Mouse (Mus musculus) stomach, embryonic 14.5 days (tissue): ENCODE results near the gene 1110065P20Rik. TPM values are rescaled to one million over a fixed set of nuclear protein-coding genes. Genes with fewer than 3 reads are reported as not detected.

Experiments used
- ATAC-seq: fragments of 200-750 bp; cut with Nextera tagmentation; 2 replicates; pipeline ENCODE4 v1.8.0; 2017; ENCODE audit warnings: low read depth, moderate TSS enrichment; ENCODE audit not compliant: insufficient number of reproducible peaks, insufficient read depth, low FRiP score
- H3K27ac ChIP-seq: fragments of 300-500 bp; sonication (generic); 2 replicates; pipeline ENCODE4 v1.5.1; 2014; ENCODE audit warnings: mild to moderate bottlenecking, low read length, moderate library complexity, mixed read lengths
- H3K27me3 ChIP-seq: fragments of 300-500 bp; sonication (generic); 2 replicates; pipeline ENCODE4 v1.6.1; 2014; ENCODE audit warnings: low read length, control low read depth, mixed read lengths; ENCODE audit not compliant: control insufficient read depth, insufficient read depth
- H3K36me3 ChIP-seq: fragments of 300-500 bp; sonication (generic); 2 replicates; pipeline ENCODE4 v1.6.1; 2014; ENCODE audit warnings: mild to moderate bottlenecking, control low read depth, low read length, moderate library complexity, mixed read lengths; ENCODE audit not compliant: control insufficient read depth, insufficient read depth
- H3K4me1 ChIP-seq: fragments of 300-500 bp; sonication (generic); 2 replicates; pipeline ENCODE4 v1.6.1; 2014; ENCODE audit warnings: low read length, control low read depth, mixed read lengths; ENCODE audit not compliant: control insufficient read depth, insufficient read depth
- H3K4me2 ChIP-seq: fragments of 300-500 bp; sonication (generic); replicated peaks from 2 replicates; pipeline ENCODE4 v1.6.1; 2014; ENCODE audit warnings: low read depth, low read length, control low read depth
- H3K4me3 ChIP-seq: fragments of 300-500 bp; sonication (generic); 2 replicates; pipeline ENCODE4 v1.5.1; 2014; ENCODE audit warnings: low read depth, low read length, control low read depth
- H3K9ac ChIP-seq: fragments of 300-500 bp; sonication (generic); replicated peaks from 2 replicates; pipeline ENCODE4 v1.6.1; 2014; ENCODE audit warnings: low read depth, mild to moderate bottlenecking, control low read depth, low read length, moderate library complexity, mixed read lengths
- H3K9me3 ChIP-seq: fragments of 300-500 bp; sonication (generic); 2 replicates; pipeline ENCODE4 v1.6.1; 2016; ENCODE audit warnings: low read depth, low read length, control low read depth; ENCODE audit not compliant: control insufficient read depth
- WGBS: fragments of 180-500 bp; shearing (Covaris S2); extraction: QIAGEN DNeasy Blood & Tissue Kit; methylation state at CpG from one replicate; pipeline ENCODE4 v1.1.7; 2014; 5-methylcytosine and 5-hydroxymethylcytosine counted together
- polyA plus RNA-seq: library from polyadenylated mRNA; unstranded; fragments of >200 nt; fragmentation: Nextera tagmentation; extraction: Ambion mirVana; gene quantifications from 2 replicates; pipeline ENCODE4 v1.2.1, GENCODE M21; 2014

1110065P20Rik gene
- polyA plus RNA-seq, 1 experiment from 2014 or later = 69.1 TPM

DNA sequence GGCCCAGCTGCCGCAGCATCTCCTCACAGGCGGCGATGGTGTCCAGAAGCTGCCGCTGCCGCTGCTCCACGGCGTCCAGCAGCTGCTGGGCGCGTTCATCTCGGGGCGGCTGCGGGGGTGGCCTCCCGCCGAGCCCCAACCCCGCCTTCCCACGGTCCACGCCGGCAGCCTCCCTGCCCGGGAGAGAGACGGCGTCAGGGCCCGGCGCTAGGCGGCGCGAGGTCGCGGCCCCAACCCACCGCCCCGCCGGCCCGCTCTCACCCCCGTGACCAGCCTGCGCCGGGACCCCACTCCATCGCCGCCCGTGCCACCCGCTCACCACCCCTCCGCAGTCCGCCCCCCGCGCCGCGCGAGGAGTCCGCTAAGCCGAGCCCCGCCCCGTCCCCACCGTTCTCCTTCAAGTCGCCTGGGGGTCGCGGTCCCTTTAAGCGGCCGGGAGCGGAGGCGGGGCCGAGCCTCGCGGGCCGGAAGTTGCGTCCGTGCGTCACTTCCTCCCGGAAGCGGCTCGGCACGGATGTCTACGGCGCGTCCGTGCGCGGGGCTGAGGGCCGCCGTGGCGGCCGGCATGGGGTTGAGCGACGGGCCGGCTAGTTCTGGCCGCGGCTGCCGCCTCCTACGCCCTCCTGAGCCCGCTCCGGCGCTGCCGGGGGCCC lies 609 bp downstream of the 1110065P20Rik start, which contains the start of gene Yrdc:
Yrdc (plus strand) TSS at position 419 of the 653 bp plus-strand sequence.
- H3K4me1 ChIP-seq = peaks cover 6% of the 10 kb centered on the region; the same call in 1 of the 2 replicates
- peak; percentile 93 for ATAC-seq
- peak within 1 kb of the TSS; percentile 95 for H3K27ac ChIP-seq
- WGBS = under 1% methylated on average over 89 of the region's 90 CpGs
- peaks cover 16% of the 10 kb centered on the region for H3K36me3 ChIP-seq
- no peaks in the 10 kb centered on the region for H3K27me3 ChIP-seq
- H3K9me3 ChIP-seq = no peaks in the 10 kb centered on the region
- peak within 1 kb of the TSS; percentile 97 for H3K4me3 ChIP-seq
- H3K4me2 ChIP-seq = peak within 1 kb of the TSS; percentile 69
- peak within 1 kb of the TSS; percentile 85 for H3K9ac ChIP-seq

DNA sequence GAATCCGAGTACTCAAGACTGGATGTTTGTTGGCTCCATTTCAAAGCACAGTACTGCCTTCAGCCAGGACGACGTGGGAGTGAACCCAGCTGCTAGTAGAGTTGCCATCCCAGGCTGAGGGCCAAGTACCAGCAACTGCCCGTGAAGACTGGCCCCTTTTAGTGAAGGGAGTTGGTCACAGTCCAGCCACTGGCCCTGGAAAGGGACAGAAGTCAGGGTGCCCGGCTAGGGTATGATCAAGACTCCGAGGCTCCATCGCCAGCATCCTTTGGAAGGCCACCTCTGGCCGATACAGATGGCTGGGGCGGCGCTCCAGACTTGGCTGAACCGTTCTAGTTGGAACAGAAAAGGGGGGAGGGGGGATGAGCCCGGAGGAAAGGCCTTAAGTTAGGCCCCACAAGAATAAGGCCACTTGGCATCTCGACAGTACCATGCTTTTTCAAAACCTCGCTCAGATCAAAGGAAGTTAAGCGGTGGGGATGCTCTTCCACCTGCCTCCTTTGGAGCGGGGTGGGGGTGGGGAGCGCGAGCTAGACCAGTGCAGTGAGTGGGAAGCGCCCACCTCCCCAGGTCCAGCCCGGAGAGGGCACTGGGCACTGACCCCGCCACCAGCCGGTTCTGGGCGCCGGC lies 1.2 kb downstream of the 1110065P20Rik start:
- peaks cover 13% of the 10 kb centered on the region for H3K36me3 ChIP-seq
- H3K4me1 ChIP-seq = peaks cover 6% of the 10 kb centered on the region; the same call in 1 of the 2 replicates
- H3K27me3 ChIP-seq = no peaks in the 10 kb centered on the region
- 1% methylated on average over 24 of the region's 24 CpGs for WGBS
- H3K4me2 ChIP-seq = peak overlapping the region; percentile 69
- ATAC-seq = peak; percentile 30; the same call in 1 of the 2 replicates
- H3K9me3 ChIP-seq = no peaks in the 10 kb centered on the region
- H3K27ac ChIP-seq = peak overlapping the region; percentile 95
- peak overlapping the region; percentile 97 for H3K4me3 ChIP-seq
- H3K9ac ChIP-seq = peak overlapping the region; percentile 85

GRCm38 (mm10) chr4:124847573-124847972 lies 3.4 kb downstream of the 1110065P20Rik start:
- Histone ChIP-seq H3K36me3 (peaks cover 5% of the 10 kb centered on the region), H3K27me3 (no peaks in the 10 kb centered on the region), H3K4me1 (peaks cover 6% of the 10 kb centered on the region; the same call in 1 of the 2 replicates), H3K9me3 (no peaks in the 10 kb centered on the region), H3K9ac (no peak overlapping the region), H3K27ac (no peak overlapping the region), H3K4me2 (no peak overlapping the region), H3K4me3 (no peak overlapping the region)
- no peak for ATAC-seq
- WGBS = 11% methylated on average over 8 of the region's 8 CpGs

DNA sequence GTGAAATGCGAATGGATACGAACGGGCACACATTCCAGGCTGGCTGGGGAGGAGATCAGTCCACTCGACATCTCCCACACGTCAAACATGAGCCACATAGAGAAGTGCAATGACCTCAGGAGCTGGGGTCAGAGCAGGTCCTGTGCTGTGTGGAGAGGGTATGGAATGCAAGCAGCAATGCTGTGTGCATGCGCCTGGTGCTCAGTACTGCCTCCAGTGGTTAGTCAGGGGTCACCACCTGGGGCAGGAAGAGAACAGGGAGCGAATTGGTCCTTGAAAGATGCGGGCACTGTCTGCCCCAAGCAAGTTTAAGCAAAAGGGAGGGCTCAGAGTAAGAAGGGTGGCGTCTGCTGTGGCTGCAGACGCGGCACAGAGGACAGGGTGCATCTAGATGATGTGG lies 7.5 kb downstream of the 1110065P20Rik start:
- Histone ChIP-seq H3K4me3 (no peak overlapping the region), H3K4me1 (no peaks in the 10 kb centered on the region), H3K9ac (no peak overlapping the region), H3K4me2 (no peak overlapping the region), H3K36me3 (peaks cover 7% of the 10 kb centered on the region), H3K9me3 (no peaks in the 10 kb centered on the region), H3K27me3 (no peaks in the 10 kb centered on the region), H3K27ac (no peak overlapping the region)
- WGBS = 47% methylated on average over 11 of the region's 11 CpGs
- no peak for ATAC-seq

- Histone ChIP-seq H3K27me3 (no peaks in the 10 kb centered on the region), H3K4me3 (no peak overlapping the region), H3K9ac (no peak overlapping the region), H3K4me2 (no peak overlapping the region), H3K4me1 (no peaks in the 10 kb centered on the region), H3K27ac (no peak overlapping the region), H3K36me3 (peaks cover 16% of the 10 kb centered on the region), H3K9me3 (no peaks in the 10 kb centered on the region)
- ATAC-seq = no peak
- 89% methylated on average over 1 of the region's 1 CpGs for WGBS
Measured at GRCm38 (mm10) chr4:124840998-124841397, 10.0 kb downstream of the 1110065P20Rik start.

GRCm38 (mm10) chr4:124838035-124838700 lies 12.8 kb downstream of the 1110065P20Rik start:
- peaks cover 14% of the 10 kb centered on the region for H3K36me3 ChIP-seq
- 86% methylated on average over 14 of the region's 14 CpGs for WGBS
- no peaks in the 10 kb centered on the region for H3K4me1 ChIP-seq
- no peak for ATAC-seq
- no peak overlapping the region for H3K4me3 ChIP-seq
- no peak overlapping the region for H3K9ac ChIP-seq
- no peaks in the 10 kb centered on the region for H3K9me3 ChIP-seq
- H3K4me2 ChIP-seq = no peak overlapping the region
- no peaks in the 10 kb centered on the region for H3K27me3 ChIP-seq
- no peak overlapping the region for H3K27ac ChIP-seq

- Histone ChIP-seq H3K9ac (no peak overlapping the region), H3K4me2 (no peak overlapping the region), H3K4me1 (no peaks in the 10 kb centered on the region), H3K36me3 (peaks cover 21% of the 10 kb centered on the region), H3K27ac (no peak overlapping the region), H3K9me3 (no peaks in the 10 kb centered on the region), H3K27me3 (no peaks in the 10 kb centered on the region), H3K4me3 (no peak overlapping the region)
- ATAC-seq = no peak
- WGBS = 96% methylated on average over 10 of the region's 10 CpGs
Measured at GRCm38 (mm10) chr4:124832796-124833195, 18.2 kb downstream of the 1110065P20Rik start.

GRCm38 (mm10) chr4:124829671-124830070 lies 21.3 kb downstream of the 1110065P20Rik start:
- peaks cover 38% of the 10 kb centered on the region for H3K36me3 ChIP-seq
- no peaks in the 10 kb centered on the region for H3K4me1 ChIP-seq
- H3K4me3 ChIP-seq = no peak overlapping the region
- no peak overlapping the region for H3K27ac ChIP-seq
- 77% methylated on average over 5 of the region's 5 CpGs for WGBS
- H3K9ac ChIP-seq = no peak overlapping the region
- H3K4me2 ChIP-seq = no peak overlapping the region
- H3K27me3 ChIP-seq = no peaks in the 10 kb centered on the region
- ATAC-seq = no peak
- H3K9me3 ChIP-seq = no peaks in the 10 kb centered on the region
